Mouse (Mus musculus): ENCODE measurements around the gene Dsn1.

DNA sequence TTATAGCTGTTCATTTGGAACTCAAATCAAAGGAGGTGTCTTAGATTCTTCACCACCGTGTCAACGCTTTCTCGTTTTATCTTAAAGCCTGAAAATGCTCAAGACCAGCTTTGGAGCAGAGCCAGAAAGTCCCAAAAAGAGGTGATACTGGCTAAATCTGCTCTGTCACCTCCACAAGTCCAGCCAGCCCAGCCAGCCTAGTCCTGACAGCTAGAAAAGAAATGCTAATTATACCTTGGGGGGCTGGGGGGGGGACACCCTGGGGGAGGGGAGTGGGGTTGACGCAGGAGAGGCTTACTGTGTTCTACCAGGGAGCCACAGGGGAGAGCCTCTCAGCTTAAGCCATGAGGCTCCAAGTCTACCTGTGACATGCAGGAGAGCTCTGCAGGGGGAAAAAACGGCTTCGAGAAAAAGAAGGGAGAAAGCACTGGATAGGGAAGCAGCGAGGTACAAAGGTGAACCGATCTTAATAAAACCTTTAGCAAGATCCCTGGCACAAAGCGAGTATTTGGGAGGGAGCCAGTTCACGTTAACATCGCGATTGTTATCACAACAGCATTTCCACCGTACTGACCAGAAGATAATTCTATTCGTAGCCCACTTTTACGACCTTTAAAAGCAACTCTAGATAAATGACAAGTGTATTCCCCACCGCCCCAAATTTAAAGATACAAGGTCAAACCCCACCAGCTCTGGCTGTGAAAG lies 16.1 kb downstream of the Dsn1 start:
- no peak for TF ChIP-seq CTCF (IDR thresholded peaks at IDR 0.05; ENCODE audit: borderline replicate concordance, extremely low read depth, insufficient read depth, insufficient read length)
- no peak for TF ChIP-seq POLR2A (IDR thresholded peaks at IDR 0.05; ENCODE audit: borderline replicate concordance, extremely low read depth, insufficient read depth, insufficient read length, poor library complexity, severe bottlenecking)

Data from brain, embryonic 14.5 days (tissue).